Mouse (Mus musculus): ENCODE measurements around the gene Gm21761. TPM values are rescaled to one million over a fixed set of nuclear protein-coding genes. Genes with fewer than 3 reads are reported as not detected.

The Gm21761 gene
- total RNA-seq, 4 experiments from 2014 or later, result not detected

Other genes with a start within 250 kb of the Gm21761 start
- 10 to 100 TPM; 23.9 to 27.6 (median 25.4) TPM for gene Hmgcs1, start 238.9 kb downstream of the Gm21761 start, total RNA-seq (2022)
- gene Nim1k, start 173.4 kb downstream of the Gm21761 start, total RNA-seq (2022), result 1 to 10 TPM; 1.2 to 2.2 (median 1.4) TPM
- 10 to 100 TPM; 19.8 to 24.7 (median 20.5) TPM for gene Zfp131, start 138.4 kb downstream of the Gm21761 start, total RNA-seq (2022)
- not detected for gene AF067063, start 99.1 kb downstream of the Gm21761 start, total RNA-seq (2022)
- gene D13Ertd608e, start 93.3 kb downstream of the Gm21761 start, total RNA-seq (2022), result not detected
- not detected for gene Tcstv1, start 34.5 kb downstream of the Gm21761 start, total RNA-seq (2022)
- not detected for gene B020031M17Rik, start 21.5 kb upstream of the Gm21761 start, total RNA-seq (2022)
- gene Gm36079, start 97.7 kb upstream of the Gm21761 start, total RNA-seq (2022), result not detected
- gene Gm21188, start 122.9 kb upstream of the Gm21761 start, total RNA-seq (2022), result under 1 TPM in 2 of 4 experiments, not detected in 2; 0.12 to 0.22 TPM
- gene Gm20767, start 211.0 kb upstream of the Gm21761 start, total RNA-seq (2022), result not detected
- gene Gm21818, start 243.2 kb upstream of the Gm21761 start, total RNA-seq (2022), result not detected